Mouse (Mus musculus) lung, embryonic 15.5 days (tissue): ENCODE results near the gene Epn2. TPM values are rescaled to one million over a fixed set of nuclear protein-coding genes. Genes with fewer than 3 reads are reported as not detected.

ENCODE experiments used
- ATAC-seq: fragments of 200-750 bp; cut with Nextera tagmentation; 2 replicates; pipeline ENCODE4 v1.8.0; 2017; ENCODE audit warnings: moderate number of reproducible peaks, borderline replicate concordance; ENCODE audit not compliant: low FRiP score, low TSS enrichment; ENCODE audit errors: extremely low read depth
- H3K27ac ChIP-seq: fragments of 300-500 bp; sonication (generic); 2 replicates; pipeline ENCODE4 v1.5.1; 2015; ENCODE audit warnings: moderate library complexity, mild to moderate bottlenecking, inconsistent platforms
- H3K27me3 ChIP-seq: fragments of 300-500 bp; sonication (generic); 2 replicates; pipeline ENCODE4 v1.6.1; 2015; ENCODE audit warnings: inconsistent platforms
- H3K36me3 ChIP-seq: fragments of 300-500 bp; sonication (generic); 2 replicates; pipeline ENCODE4 v1.6.1; 2015; ENCODE audit warnings: inconsistent platforms
- H3K4me1 ChIP-seq: fragments of 300-500 bp; sonication (generic); 2 replicates; pipeline ENCODE4 v1.6.1; 2015; ENCODE audit warnings: inconsistent platforms
- H3K4me2 ChIP-seq: fragments of 300-500 bp; sonication (generic); 2 replicates; pipeline ENCODE4 v1.6.1; 2015; ENCODE audit warnings: inconsistent platforms, mild to moderate bottlenecking, moderate library complexity
- H3K4me3 ChIP-seq: fragments of 300-500 bp; sonication (generic); 2 replicates; pipeline ENCODE4 v1.5.1; 2015; ENCODE audit warnings: mild to moderate bottlenecking, inconsistent platforms
- H3K9ac ChIP-seq: fragments of 300-500 bp; sonication (generic); 2 replicates; pipeline ENCODE4 v1.6.1; 2015; ENCODE audit warnings: inconsistent platforms
- H3K9me3 ChIP-seq: fragments of 300-500 bp; sonication (generic); 2 replicates; pipeline ENCODE4 v1.6.1; 2016; ENCODE audit warnings: inconsistent platforms
- WGBS: fragments of 180-500 bp; shearing (Covaris S2); methylation state at CpG from one replicate; pipeline ENCODE4 v1.1.7; 2015; 5-methylcytosine and 5-hydroxymethylcytosine counted together
- polyA plus RNA-seq: library from polyadenylated mRNA; unstranded; fragments of >200 nt; fragmentation: Nextera tagmentation; extraction: Ambion mirVana; gene quantifications from 2 replicates; pipeline ENCODE4 v1.2.1, GENCODE M21; 2015

Gene Epn2
- polyA plus RNA-seq, 1 experiment from 2014 or later = 26.1 TPM

GRCm38 (mm10) chr11:61497490-61497889 is 82.0 kb downstream of the Epn2 start:
- no peak for ATAC-seq
- H3K27me3 ChIP-seq = no peaks in the 10 kb centered on the region
- H3K9ac ChIP-seq = no peak overlapping the region
- H3K4me2 ChIP-seq = no peak overlapping the region
- H3K36me3 ChIP-seq = 0 out of 2 replicates have a peak, but pooled peaks cover 4% of the 10 kb centered on the region
- H3K4me3 ChIP-seq = no peak overlapping the region
- H3K4me1 ChIP-seq = peaks cover 23% of the 10 kb centered on the region
- H3K9me3 ChIP-seq = no peaks in the 10 kb centered on the region
- H3K27ac ChIP-seq = no peak overlapping the region
- 57% methylated on average over 1 of the region's 1 CpGs for WGBS

DNA sequence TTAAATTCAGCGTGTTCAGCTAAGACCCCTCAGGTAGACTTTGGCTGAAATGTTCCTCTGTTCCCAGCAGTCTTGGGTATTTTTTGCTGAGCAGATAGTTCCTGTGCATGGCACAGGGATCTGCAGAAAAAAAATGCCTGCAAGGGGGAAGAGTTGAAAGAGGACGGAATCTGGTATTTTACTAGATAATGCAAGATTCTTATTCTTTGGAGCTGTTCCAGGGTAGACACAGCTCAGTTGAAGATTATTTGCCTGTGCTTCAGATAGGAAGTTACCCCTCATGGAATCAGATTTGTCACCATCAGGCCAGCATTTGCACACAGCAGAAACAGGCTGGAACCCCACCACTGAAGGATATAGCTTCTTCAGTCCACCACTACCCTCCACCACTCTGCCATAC is 84.0 kb downstream of the Epn2 start:
- H3K27me3 ChIP-seq = no peaks in the 10 kb centered on the region
- H3K4me3 ChIP-seq = no peak overlapping the region
- 71% methylated on average over 2 of the region's 2 CpGs for WGBS
- H3K27ac ChIP-seq = peak overlapping the region; percentile 84; the same call in 1 of the 2 replicates
- H3K9me3 ChIP-seq = no peaks in the 10 kb centered on the region
- no peak overlapping the region for H3K9ac ChIP-seq
- ATAC-seq = no peak
- peak overlapping the region; percentile 76; the same call in 1 of the 2 replicates for H3K4me2 ChIP-seq
- peaks cover 21% of the 10 kb centered on the region for H3K36me3 ChIP-seq
- H3K4me1 ChIP-seq = peaks cover 26% of the 10 kb centered on the region

DNA sequence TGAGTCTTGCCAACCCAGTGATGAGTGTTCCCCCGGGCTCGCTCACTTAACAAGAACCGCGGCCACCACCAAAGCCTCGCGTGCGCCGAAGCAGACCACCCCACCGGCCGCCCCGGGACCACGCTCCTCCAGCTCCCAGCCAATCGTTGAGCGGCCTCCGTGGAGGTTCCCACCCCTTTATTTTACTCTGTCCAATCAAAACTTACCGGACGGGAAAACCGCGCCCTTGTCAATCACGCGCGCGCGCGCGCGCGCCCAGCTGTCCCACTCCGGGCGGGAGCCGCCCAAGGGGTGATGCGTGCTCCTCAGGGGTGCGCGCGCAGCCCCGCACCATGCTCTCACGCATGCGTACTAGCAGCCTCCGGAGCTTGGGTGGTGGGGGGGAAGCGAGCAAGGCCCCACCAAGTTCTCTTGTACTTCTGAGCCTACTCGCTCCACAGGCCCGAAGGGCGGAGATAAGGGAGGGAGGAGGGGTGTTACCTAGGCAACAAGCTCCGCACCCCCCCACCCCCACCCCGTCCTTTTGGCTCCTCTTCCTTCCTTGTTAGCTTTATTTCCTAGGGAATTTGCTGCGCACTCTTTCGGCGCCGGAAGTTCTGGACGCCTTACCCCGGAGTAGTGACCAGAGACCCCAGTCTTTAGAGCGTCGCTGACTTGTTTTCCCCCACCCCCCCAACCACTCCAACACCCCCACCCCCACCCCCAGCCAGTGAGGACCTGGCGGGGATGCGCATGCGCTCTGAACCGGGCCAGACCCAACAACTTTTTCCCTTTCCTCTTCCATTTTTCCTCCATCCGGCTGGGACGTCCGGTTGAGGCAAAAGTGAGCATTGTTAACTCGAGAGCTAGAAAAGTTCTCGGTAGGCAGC is 85.1 kb downstream of the Epn2 start, which contains the start of gene Mapk7:
Gene Mapk7, minus strand, starts transcription at position 278 of the 869 bp plus-strand sequence.
- Histone ChIP-seq H3K4me3 (peak within 1 kb of the TSS; percentile 92), H3K4me2 (peak within 1 kb of the TSS; percentile 76), H3K36me3 (peaks cover 33% of the 10 kb centered on the region), H3K27me3 (no peaks in the 10 kb centered on the region), H3K9me3 (no peaks in the 10 kb centered on the region), H3K27ac (peak within 1 kb of the TSS; percentile 84), H3K9ac (peak within 1 kb of the TSS; percentile 85), H3K4me1 (peaks cover 37% of the 10 kb centered on the region)
- under 1% methylated on average over 61 of the region's 62 CpGs for WGBS
- peak; percentile 93 for ATAC-seq

- Histone ChIP-seq H3K4me1 (peaks cover 38% of the 10 kb centered on the region), H3K9me3 (no peaks in the 10 kb centered on the region), H3K27me3 (no peaks in the 10 kb centered on the region), H3K36me3 (peaks cover 40% of the 10 kb centered on the region), H3K27ac (peak overlapping the region; percentile 84), H3K4me3 (peak overlapping the region; percentile 92), H3K9ac (peak overlapping the region; percentile 85), H3K4me2 (peak overlapping the region; percentile 76)
- under 1% methylated on average over 50 of the region's 50 CpGs for WGBS
- ATAC-seq = peak; percentile 62
Observed at GRCm38 (mm10) chr11:61493525-61494128, 85.9 kb downstream of the Epn2 start.

DNA sequence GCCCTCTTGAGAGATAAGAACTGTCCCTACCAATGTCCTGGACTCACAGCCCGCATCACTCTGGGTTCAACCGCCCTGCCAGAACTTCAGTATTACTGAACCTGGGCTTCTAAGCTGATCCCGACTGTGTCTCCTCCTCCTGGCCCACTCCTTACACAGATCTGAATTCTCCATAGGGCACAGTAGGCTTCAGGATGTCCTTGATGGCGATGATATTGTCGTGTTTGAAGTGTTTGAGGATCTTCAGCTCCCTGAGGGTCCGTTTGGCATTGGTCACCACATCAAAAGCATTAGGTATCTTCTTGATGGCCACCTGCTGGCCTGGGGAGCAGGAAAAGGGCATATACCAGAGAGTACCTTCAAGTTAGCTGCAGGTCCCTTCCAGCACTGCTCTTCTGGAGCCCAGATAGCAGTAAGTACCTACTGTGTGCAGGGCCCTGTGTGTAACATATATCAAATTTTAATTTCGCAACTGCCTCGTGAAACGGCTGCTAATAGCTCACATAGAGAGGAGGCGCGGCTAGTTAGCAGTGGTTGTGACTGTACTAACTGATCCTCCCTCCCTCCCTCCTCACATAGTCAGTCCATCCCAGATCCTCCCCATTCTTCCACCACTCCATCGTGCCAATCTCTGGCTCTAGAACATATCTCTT is 86.6 kb downstream of the Epn2 start:
- H3K4me1 ChIP-seq = peaks cover 42% of the 10 kb centered on the region
- H3K9me3 ChIP-seq = no peaks in the 10 kb centered on the region
- ATAC-seq = no peak
- peak overlapping the region; percentile 76 for H3K4me2 ChIP-seq
- H3K27ac ChIP-seq = no peak overlapping the region
- H3K4me3 ChIP-seq = peak overlapping the region; percentile 92
- peaks cover 48% of the 10 kb centered on the region for H3K36me3 ChIP-seq
- peak overlapping the region; percentile 85 for H3K9ac ChIP-seq
- WGBS = 63% methylated on average over 12 of the region's 12 CpGs
- no peaks in the 10 kb centered on the region for H3K27me3 ChIP-seq

- Histone ChIP-seq H3K4me2 (no peak overlapping the region), H3K4me3 (no peak overlapping the region), H3K9ac (no peak overlapping the region), H3K36me3 (peaks cover 51% of the 10 kb centered on the region), H3K9me3 (no peaks in the 10 kb centered on the region), H3K27ac (no peak overlapping the region), H3K27me3 (no peaks in the 10 kb centered on the region), H3K4me1 (peaks cover 49% of the 10 kb centered on the region)
- whole genome bisulfite sequencing = 84% methylated on average over 22 of the region's 22 CpGs
- no peak for ATAC-seq
Observed at GRCm38 (mm10) chr11:61490944-61491520, 88.5 kb downstream of the Epn2 start.

DNA sequence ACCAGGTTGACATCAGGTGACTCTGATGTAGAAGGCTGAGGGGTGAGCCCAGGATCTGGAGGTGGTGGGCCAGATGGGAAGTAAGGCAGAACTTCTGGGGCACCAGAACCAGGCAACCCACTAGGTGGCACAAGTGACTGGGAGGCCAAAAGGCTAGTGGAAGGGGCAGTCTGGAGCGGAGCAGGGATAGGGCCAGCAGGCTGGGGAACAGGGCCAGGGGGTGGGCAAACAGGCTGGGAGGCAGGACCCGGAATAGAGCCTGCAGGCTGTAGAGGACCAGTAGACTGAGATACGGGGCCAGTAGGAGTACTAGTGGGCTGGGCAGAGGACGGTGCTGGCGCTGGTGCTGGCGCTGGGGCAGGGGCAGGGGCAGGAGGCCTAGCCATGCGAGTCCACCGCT is 89.6 kb downstream of the Epn2 start:
- no peak overlapping the region for H3K4me3 ChIP-seq
- WGBS = 89% methylated on average over 8 of the region's 8 CpGs

DNA sequence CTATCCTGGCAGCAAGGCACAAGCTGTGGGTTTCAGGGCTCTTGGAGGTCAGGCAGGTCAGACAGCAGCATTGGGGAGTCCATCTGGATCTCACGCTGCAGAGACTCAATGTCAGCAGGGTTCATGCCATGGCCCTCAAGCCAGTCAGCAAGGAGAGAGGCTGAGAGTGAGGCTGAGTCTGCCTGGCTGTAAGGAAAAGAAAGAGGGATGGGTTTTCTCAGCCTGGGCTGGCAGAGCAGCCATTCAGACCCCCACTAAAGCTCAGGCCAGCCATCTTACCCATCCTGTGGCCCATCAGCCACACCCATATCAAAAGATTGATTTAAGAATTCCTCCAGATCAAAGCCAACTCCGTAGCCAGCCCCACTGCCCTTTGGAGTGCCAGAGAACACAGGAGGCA is 90.4 kb downstream of the Epn2 start:
- 78% methylated on average over 2 of the region's 2 CpGs for WGBS
- Histone ChIP-seq H3K27ac (no peak overlapping the region), H3K4me2 (no peak overlapping the region), H3K27me3 (no peaks in the 10 kb centered on the region), H3K9ac (no peak overlapping the region), H3K9me3 (no peaks in the 10 kb centered on the region), H3K4me3 (no peak overlapping the region), H3K4me1 (peaks cover 48% of the 10 kb centered on the region), H3K36me3 (peaks cover 51% of the 10 kb centered on the region)
- ATAC-seq = no peak

More for the DNA sequence above, 89.6 kb downstream of the Epn2 start:
- no peak overlapping the region for H3K9ac ChIP-seq
- peaks cover 51% of the 10 kb centered on the region for H3K36me3 ChIP-seq
- no peak overlapping the region for H3K27ac ChIP-seq
- no peak for ATAC-seq
- no peak overlapping the region for H3K4me2 ChIP-seq
- H3K9me3 ChIP-seq = no peaks in the 10 kb centered on the region
- peaks cover 41% of the 10 kb centered on the region for H3K4me1 ChIP-seq
- H3K27me3 ChIP-seq = no peaks in the 10 kb centered on the region

DNA sequence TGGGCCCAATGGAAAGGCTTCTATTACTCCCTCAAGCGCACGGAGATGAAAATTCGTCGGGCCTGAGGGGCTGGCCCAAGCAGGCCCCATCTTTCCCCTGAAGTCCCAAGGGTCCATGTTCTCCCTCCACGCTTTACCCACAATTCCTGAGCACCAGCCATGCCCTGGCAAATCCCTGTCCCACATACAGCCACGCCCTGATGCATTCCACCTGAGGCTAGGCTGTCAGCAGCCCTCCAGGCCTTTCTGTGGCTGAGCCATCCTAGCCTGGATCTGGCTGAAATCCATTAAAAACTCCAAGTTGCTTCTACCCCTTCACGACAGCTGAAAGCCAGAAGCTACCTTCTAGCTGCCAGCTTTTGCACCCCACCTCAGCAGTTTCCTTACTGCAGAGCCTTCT is 91.6 kb downstream of the Epn2 start:
- peak overlapping the region; percentile 53 for H3K4me2 ChIP-seq
- H3K4me3 ChIP-seq = peak overlapping the region; percentile 50; the same call in 1 of the 2 replicates
- no peaks in the 10 kb centered on the region for H3K9me3 ChIP-seq
- no peaks in the 10 kb centered on the region for H3K27me3 ChIP-seq
- peak overlapping the region; percentile 97 for H3K27ac ChIP-seq
- H3K9ac ChIP-seq = no peak overlapping the region
- peaks cover 51% of the 10 kb centered on the region for H3K36me3 ChIP-seq
- 85% methylated on average over 7 of the region's 7 CpGs for WGBS
- ATAC-seq = no peak
- H3K4me1 ChIP-seq = peaks cover 50% of the 10 kb centered on the region

- peak; percentile 12; the same call in 1 of the 2 replicates for ATAC-seq
- peak overlapping the region; percentile 50 for H3K4me3 ChIP-seq
- peaks cover 45% of the 10 kb centered on the region for H3K4me1 ChIP-seq
- no peaks in the 10 kb centered on the region for H3K27me3 ChIP-seq
- H3K36me3 ChIP-seq = peaks cover 46% of the 10 kb centered on the region
- H3K9ac ChIP-seq = 0 out of 2 replicates have a peak overlapping the region, but pooled peaks have one; percentile 9
- WGBS = 29% methylated on average over 2 of the region's 2 CpGs
- H3K9me3 ChIP-seq = no peaks in the 10 kb centered on the region
- H3K4me2 ChIP-seq = peak overlapping the region; percentile 53
- peak overlapping the region; percentile 97 for H3K27ac ChIP-seq
Observed at GRCm38 (mm10) chr11:61487401-61487800, 92.1 kb downstream of the Epn2 start.

DNA sequence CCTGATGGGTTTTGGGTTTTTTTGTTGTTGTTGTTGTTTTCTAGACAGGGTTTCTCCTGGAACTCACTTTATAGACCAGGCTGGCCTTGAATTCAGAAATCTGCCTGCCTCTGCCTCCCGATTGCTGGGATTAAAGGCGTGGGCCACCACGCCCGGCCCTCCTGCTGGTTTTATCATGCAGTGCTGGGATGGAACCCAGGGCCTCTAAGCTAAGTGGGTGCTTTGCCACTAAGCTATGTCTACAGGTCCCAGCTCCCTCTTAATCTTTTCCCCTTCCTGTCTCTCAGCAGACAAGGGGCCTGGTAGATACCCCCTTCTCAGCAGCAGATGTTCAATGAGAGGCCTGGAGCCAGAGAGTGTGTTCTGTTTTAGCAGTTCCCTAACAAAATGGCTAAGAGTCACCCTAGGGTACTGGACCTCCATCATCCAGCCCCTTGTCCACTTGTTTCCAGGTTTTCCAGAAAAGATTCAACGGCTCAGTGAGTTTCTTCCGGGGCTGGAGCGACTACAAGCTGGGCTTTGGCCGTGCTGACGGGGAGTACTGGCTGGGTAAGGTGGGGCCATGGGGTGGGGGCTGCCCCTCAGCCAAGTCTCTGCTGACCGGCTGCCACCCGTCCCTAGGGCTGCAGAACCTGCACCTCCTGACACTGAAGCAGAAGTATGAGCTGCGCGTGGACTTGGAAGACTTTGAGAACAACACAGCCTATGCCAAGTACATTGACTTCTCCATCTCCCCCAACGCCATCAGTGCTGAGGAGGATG is 92.8 kb downstream of the Epn2 start:
- H3K27ac ChIP-seq = peak overlapping the region; percentile 97
- H3K9ac ChIP-seq = peak overlapping the region; percentile 64
- ATAC-seq = no peak
- 68% methylated on average over 14 of the region's 14 CpGs for WGBS
- H3K36me3 ChIP-seq = peaks cover 41% of the 10 kb centered on the region
- H3K4me3 ChIP-seq = peak overlapping the region; percentile 50
- no peaks in the 10 kb centered on the region for H3K27me3 ChIP-seq
- peaks cover 47% of the 10 kb centered on the region for H3K4me1 ChIP-seq
- peak overlapping the region; percentile 53 for H3K4me2 ChIP-seq
- H3K9me3 ChIP-seq = no peaks in the 10 kb centered on the region
